Mouse (Mus musculus) ES-Bruce4 (cell line): ENCODE results near the gene Arid1b.

ENCODE experiments used
- CTCF ChIP-seq: IDR thresholded peaks from one replicate; pipeline ENCODE4 v1.8.1; 2011; ENCODE audit warnings: low read depth, low read length
- POLR2A ChIP-seq: IDR thresholded peaks from one replicate; pipeline ENCODE4 v1.8.1; 2011; ENCODE audit warnings: low read length; ENCODE audit not compliant: insufficient read depth

DNA sequence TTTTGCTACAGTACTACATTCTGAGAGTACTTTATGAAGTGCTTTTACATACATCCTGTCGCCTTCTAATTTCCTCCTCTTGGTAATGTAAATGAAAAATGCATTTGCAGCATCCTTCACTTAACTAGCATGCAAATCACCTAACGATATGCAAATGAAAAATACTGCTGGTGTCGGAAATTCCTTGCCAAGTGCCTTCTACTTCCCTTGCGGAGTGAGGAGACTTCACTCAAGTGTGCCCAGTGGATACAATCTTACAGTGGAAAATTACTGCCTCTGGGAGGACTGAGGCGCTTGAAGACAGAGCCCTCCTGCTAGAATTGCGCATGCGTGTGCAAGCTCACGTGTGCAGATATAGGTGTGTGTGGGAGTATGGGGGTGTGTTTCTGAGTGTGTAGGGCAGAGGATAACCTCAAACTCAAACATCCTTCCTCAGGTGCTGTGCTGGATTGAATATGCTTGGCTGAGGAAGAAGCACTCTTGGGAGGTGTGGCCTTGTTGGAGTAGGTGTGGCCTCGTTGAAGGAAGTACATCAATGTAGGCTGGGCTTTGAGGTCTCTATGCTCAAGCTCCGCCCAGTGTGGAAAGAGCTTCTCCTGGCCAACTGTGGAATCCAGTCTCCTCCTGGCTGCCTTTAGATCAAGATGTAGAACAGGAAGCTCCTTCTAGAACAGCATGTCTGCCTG lies 29.8 kb upstream of the Arid1b start:
- TF ChIP-seq POLR2A = no peak
- no peak for TF ChIP-seq CTCF
